Mouse (Mus musculus): ENCODE results near the gene Fkbp2. TPM values are rescaled to one million over a fixed set of nuclear protein-coding genes. Genes with fewer than 3 reads are reported as not detected.

Fkbp2 gene
- polyA plus RNA-seq, 1 experiment from 2014 or later, result 84.8 TPM

DNA sequence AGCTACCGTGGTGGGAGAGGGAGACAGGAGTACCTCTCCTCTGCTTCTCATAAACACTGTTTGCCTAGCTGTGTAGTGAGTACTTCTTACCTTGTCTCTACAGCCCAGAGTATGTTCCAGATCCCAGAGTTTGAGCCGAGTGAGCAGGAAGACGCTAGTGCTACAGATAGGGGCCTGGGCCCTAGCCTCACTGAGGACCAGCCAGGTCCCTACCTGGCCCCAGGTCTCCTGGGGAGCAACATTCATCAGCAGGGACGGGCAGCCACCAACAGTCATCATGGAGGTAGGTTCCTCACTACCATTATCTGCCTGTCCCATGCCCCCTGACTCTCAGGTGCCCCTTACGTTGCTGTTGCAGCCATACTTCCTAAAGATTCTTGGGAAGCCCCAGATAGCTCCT is 37.5 kb downstream of the Fkbp2 start:
- peak overlapping the region; percentile 98 for H3K4me2 ChIP-seq

DNA sequence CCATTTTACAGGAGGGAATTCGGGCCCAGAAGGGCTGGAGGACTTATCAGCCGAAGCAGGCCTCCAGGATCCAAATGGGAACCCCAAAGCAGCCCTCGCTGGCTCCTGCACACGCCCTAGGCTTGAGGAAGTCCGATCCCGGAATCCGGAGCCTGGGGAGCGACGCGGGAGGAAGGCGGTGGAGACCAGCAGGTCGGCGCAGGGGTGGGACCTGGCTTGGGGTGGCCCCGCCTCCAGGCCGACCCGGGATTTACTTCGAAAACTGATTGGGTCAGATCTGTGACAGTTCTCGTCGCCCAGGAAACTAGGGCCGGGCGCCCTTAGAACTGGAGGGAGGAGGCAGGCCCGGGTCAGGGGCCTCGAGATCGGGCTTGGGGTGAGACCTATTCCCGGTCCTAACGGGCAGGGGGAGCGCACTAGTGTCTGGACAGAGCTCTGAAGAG is 38.0 kb downstream of the Fkbp2 start, which contains the start of gene Gpr137:
Gene Gpr137 (minus strand): TSS at position 232 of the 443 bp plus-strand sequence.
- ATAC-seq (ENCODE audit: insufficient read depth), result peak; percentile 92
- H3K9ac ChIP-seq, result peak within 1 kb of the TSS; percentile 72
- no peaks in the 10 kb centered on the region for H3K9me3 ChIP-seq (ENCODE audit: low read depth, low read length)
- under 1% methylated on average over 27 of the region's 27 CpGs for WGBS
- no peak for TF ChIP-seq CTCF (IDR thresholded peaks at IDR 0.05; ENCODE audit: low read depth)
- H3K36me3 ChIP-seq (ENCODE audit: insufficient read depth), result 0 out of 2 replicates have a peak, but pooled peaks cover 4% of the 10 kb centered on the region
- H3K27me3 ChIP-seq (ENCODE audit: insufficient read depth, low read length), result no peaks in the 10 kb centered on the region
- H3K4me2 ChIP-seq, result peak within 1 kb of the TSS; percentile 98
- H3K4me3 ChIP-seq (ENCODE audit: low read depth, low read length), result peak within 1 kb of the TSS; percentile 80
- peak; percentile 96 for DNase-seq
- peak within 1 kb of the TSS; percentile 97 for H3K27ac ChIP-seq (ENCODE audit: low read depth)
- H3K4me1 ChIP-seq (ENCODE audit: insufficient read depth), result peaks cover 9% of the 10 kb centered on the region

More for the DNA sequence above, 37.5 kb downstream of the Fkbp2 start:
- peak overlapping the region; percentile 72 for H3K9ac ChIP-seq
- no peaks in the 10 kb centered on the region for H3K9me3 ChIP-seq (ENCODE audit: low read depth, low read length)
- peak overlapping the region; percentile 68; the same call in 1 of the 2 replicates for H3K27ac ChIP-seq (ENCODE audit: low read depth)
- peaks cover 9% of the 10 kb centered on the region for H3K4me1 ChIP-seq (ENCODE audit: insufficient read depth)
- no peak for DNase-seq
- H3K27me3 ChIP-seq (ENCODE audit: insufficient read depth, low read length), result no peaks in the 10 kb centered on the region
- H3K36me3 ChIP-seq (ENCODE audit: insufficient read depth), result 0 out of 2 replicates have a peak, but pooled peaks cover 4% of the 10 kb centered on the region
- 22% methylated on average over 5 of the region's 5 CpGs for WGBS
- peak; percentile 2; the same call in 1 of the 2 replicates for ATAC-seq (ENCODE audit: insufficient read depth)
- H3K4me3 ChIP-seq (ENCODE audit: low read depth, low read length), result peak overlapping the region; percentile 80
- no peak for TF ChIP-seq CTCF (IDR thresholded peaks at IDR 0.05; ENCODE audit: low read depth)

DNA sequence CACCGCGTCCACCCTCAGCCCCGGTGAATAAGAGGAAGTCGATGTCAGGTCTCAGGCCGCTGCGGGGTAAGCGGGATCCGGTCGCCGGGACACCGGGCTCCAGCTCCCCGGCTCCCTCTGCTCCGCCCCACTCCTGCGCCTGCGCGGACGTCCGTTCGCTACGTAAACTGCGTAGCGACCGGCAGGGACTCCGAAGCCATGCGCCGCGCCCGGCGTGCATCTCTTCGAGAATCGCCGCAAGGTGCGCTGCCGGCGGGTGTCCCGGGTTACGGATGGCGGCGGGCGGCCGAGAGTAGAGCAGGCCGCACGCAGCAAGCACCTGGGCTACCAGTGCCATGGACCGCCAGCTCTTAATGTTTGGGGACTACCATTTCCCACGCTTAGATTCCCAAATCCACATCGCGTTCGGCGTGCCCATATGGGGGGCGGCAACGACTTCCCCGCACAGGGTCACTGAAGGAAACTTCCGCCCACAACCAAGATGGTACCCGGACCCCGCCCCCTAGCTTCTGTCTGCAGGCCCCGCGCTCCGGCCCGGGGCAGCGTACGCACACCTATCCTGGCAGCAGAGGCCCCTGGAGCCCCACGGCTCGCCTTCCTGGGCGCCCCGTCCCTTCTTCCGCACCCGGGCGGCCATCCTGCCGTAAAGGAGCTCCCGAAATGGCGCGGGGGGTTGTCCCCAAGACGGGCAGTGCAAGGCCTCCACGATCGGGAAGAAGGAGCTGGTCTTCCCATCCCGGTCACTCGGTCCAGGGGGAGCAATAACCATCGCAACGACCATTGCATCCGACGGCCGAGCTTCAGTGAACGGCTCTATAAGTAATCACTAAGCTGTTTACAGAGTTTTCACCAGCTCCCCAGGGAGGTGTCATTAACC is 38.7 kb downstream of the Fkbp2 start, which contains the start of gene Bad:
Gene Bad (plus strand): TSS at position 490 of the 877 bp plus-strand sequence.
- Histone ChIP-seq H3K4me1 (ENCODE audit: insufficient read depth) (peaks cover 9% of the 10 kb centered on the region), H3K27ac (ENCODE audit: low read depth) (peak within 1 kb of the TSS; percentile 97), H3K27me3 (ENCODE audit: insufficient read depth, low read length) (no peaks in the 10 kb centered on the region), H3K4me2 (peak within 1 kb of the TSS; percentile 98), H3K4me3 (ENCODE audit: low read depth, low read length) (peak within 1 kb of the TSS; percentile 80), H3K9ac (peak within 1 kb of the TSS; percentile 72), H3K9me3 (ENCODE audit: low read depth, low read length) (no peaks in the 10 kb centered on the region), H3K36me3 (ENCODE audit: insufficient read depth) (0 out of 2 replicates have a peak, but pooled peaks cover 4% of the 10 kb centered on the region)
- WGBS, result under 1% methylated on average over 83 of the region's 83 CpGs
- no peak; the same call in 1 of the 2 replicates for TF ChIP-seq CTCF (IDR thresholded peaks at IDR 0.05; ENCODE audit: low read depth)
- ATAC-seq (ENCODE audit: insufficient read depth), result peak; percentile 84
- DNase-seq, result peak; percentile 98

DNA sequence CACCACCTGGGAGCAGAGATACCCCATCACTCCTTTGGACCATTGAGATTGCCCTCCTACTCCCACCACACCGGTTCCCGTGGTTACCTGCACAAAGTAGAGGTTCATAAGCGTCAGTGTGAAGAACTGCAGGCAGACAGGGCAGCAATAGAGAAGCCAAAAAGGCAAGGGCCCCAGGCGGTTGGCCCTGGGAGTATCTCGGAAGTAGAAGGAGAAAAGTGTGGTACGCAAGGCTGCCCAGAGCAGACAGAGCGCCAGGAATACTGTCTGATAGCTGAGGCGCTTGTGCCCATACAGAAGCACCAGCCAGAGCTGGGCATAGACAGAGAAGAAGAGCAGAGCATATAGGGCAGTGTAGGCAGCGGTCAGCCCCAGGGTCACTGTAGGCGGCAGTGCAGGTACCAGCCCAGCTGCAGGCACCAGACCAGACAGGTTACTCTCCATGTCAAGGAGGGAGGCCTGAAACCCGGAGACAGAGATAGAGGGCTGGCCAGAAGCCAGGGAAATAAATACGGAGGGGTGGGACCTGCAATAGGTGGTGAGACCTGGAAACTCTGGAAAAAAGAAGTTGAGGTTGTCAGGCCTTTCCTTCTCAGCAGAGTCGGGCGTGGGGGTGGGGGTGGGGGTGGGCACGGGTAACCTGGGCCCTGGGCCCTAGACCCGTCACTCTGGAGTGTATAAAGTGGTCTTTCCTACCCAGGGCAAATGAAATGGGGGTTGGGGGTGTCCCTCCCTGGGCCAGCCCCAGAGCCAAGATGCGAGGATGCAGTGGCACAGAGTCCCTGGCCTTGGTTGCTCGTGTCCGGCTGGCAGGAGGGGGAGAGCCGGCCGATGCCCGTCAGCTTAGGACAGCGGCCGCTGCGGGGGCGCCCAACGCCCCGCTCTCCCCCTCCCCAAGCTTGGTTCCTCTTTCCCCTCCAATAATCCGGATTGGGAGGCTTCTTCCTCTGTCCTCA is 39.6 kb downstream of the Fkbp2 start:
- peaks cover 9% of the 10 kb centered on the region for H3K4me1 ChIP-seq (ENCODE audit: insufficient read depth)
- H3K4me2 ChIP-seq, result peak overlapping the region; percentile 98
- H3K9ac ChIP-seq, result peak overlapping the region; percentile 72
- H3K27ac ChIP-seq (ENCODE audit: low read depth), result no peak overlapping the region
- H3K9me3 ChIP-seq (ENCODE audit: low read depth, low read length), result no peaks in the 10 kb centered on the region
- TF ChIP-seq CTCF (IDR thresholded peaks at IDR 0.05; ENCODE audit: low read depth), result no peak
- 21% methylated on average over 29 of the region's 29 CpGs for WGBS
- H3K36me3 ChIP-seq (ENCODE audit: insufficient read depth), result 0 out of 2 replicates have a peak, but pooled peaks cover 4% of the 10 kb centered on the region
- ATAC-seq (ENCODE audit: insufficient read depth) (peak; percentile 4; the same call in 1 of the 2 replicates), DNase-seq (peak; percentile 40)
- peaks cover 6% of the 10 kb centered on the region for H3K27me3 ChIP-seq (ENCODE audit: insufficient read depth, low read length)
- H3K4me3 ChIP-seq (ENCODE audit: low read depth, low read length), result peak overlapping the region; percentile 80

- Histone ChIP-seq H3K36me3 (ENCODE audit: insufficient read depth) (no peaks in the 10 kb centered on the region), H3K4me3 (ENCODE audit: low read depth, low read length) (no peak overlapping the region), H3K9me3 (ENCODE audit: low read depth, low read length) (no peaks in the 10 kb centered on the region), H3K4me1 (ENCODE audit: insufficient read depth) (peaks cover 9% of the 10 kb centered on the region), H3K27me3 (ENCODE audit: insufficient read depth, low read length) (peaks cover 19% of the 10 kb centered on the region), H3K4me2 (no peak overlapping the region), H3K27ac (ENCODE audit: low read depth) (no peak overlapping the region), H3K9ac (no peak overlapping the region)
- DNase-seq, result no peak
- 84% methylated on average over 20 of the region's 20 CpGs for WGBS
- no peak for ATAC-seq (ENCODE audit: insufficient read depth)
- no peak for TF ChIP-seq CTCF (IDR thresholded peaks at IDR 0.05; ENCODE audit: low read depth)
These were observed 40.9 kb downstream of the Fkbp2 start for GRCm38 (mm10) chr19:6939106-6940002.
